In genomic region chr1:91346892-91347291, GRCm38 (mm10) we compare ENCODE assay signal across 8 mouse cellular contexts. TPM values are rescaled to one million over a fixed set of nuclear protein-coding genes. Genes with fewer than 3 reads are reported as not detected.
DNase-seq lines count a peak whose midpoint lies in the region; ATAC-seq lines count a peak whose summit lies in the region.

No protein-coding gene starts in this region.

- peaks cover 6% of the 10 kb centered on the region for H3K4me1 ChIP-seq in midbrain, embryonic 14.5 days (ENCODE audit: control insufficient read depth, insufficient read depth, low read length)

- no peaks in the 10 kb centered on the region for H3K36me3 ChIP-seq in midbrain, embryonic 14.5 days (ENCODE audit: control insufficient read depth, insufficient read depth, low read length)

- intact Hi-C loops in left cerebral cortex, postnatal 4 days (cut with DNase I): no loop called here

- H3K27me3 ChIP-seq in midbrain, embryonic 14.5 days (ENCODE audit: control insufficient read depth, insufficient read depth, low read length): peaks cover 38% of the 10 kb centered on the region

- 34% methylated on average over 3 of the region's 3 CpGs for WGBS in midbrain, embryonic 14.5 days

- H3K4me3 ChIP-seq in midbrain, embryonic 14.5 days (replicated peaks; ENCODE audit: low read depth, low read length): no peak overlapping the region

- peak; percentile 43; the same call in 1 of the 2 replicates for ATAC-seq in midbrain, embryonic 14.5 days (ENCODE audit: low FRiP score, low TSS enrichment)

- DNase-seq in urinary bladder, postnatal 25 days (ENCODE audit: low spot score): peak; percentile 57
- no peak for DNase-seq in urinary bladder, postnatal 4 days (ENCODE audit: low spot score in 2 of 2)
- DNase-seq in cerebellum, postnatal 10 days: peak; percentile 80 to 87
- peak; percentile 77 for DNase-seq in gastrocnemius, adult 18-20 months (ENCODE audit: low spot score)
- DNase-seq in induced T-regulatory cell, adult 2 months (ENCODE audit: low read depth): peak; percentile 74
- peak; percentile 65 for DNase-seq in left cerebral cortex, postnatal 4 days
- DNase-seq in midbrain, embryonic 14.5 days: peak; percentile 83
- peak; percentile 42 to 54 for DNase-seq in spleen, postnatal 36 days (ENCODE audit: low spot score in 2 of 2)

- H3K9ac ChIP-seq in midbrain, embryonic 14.5 days (replicated peaks; ENCODE audit: low read length): no peak overlapping the region

- no peaks in the 10 kb centered on the region for H3K9me3 ChIP-seq in midbrain, embryonic 14.5 days (ENCODE audit: control insufficient read depth, low read length)

- no peak overlapping the region for H3K4me2 ChIP-seq in midbrain, embryonic 14.5 days (ENCODE audit: low read length)

- H3K27ac ChIP-seq in midbrain, embryonic 14.5 days (replicated peaks; ENCODE audit: low read depth, low read length): no peak overlapping the region

RNA-seq across cellular contexts. Expression of gene Klhl30, which starts 3.9 kb away (rescaled TPM):
- total RNA-seq in gastrocnemius, adult 18-20 months (2021): 10 to 100 TPM; 72.6 to 80.4 TPM
- not detected for total RNA-seq in left cerebral cortex, postnatal 4 days (2021)
- not detected in 2 replicates for polyA plus RNA-seq in midbrain, embryonic 14.5 days (2014; fragmentation: Nextera tagmentation; extraction: Ambion mirVana)

RNA-seq across cellular contexts. Expression of gene Erfe, which starts 19.3 kb away (rescaled TPM):
- 1 to 10 TPM; 1.2 to 1.6 TPM for total RNA-seq in gastrocnemius, adult 18-20 months (2021)
- total RNA-seq in left cerebral cortex, postnatal 4 days (2021): under 1 TPM; 0.22 to 0.32 TPM
- 0.17 and 0.42 TPM in 2 replicates for polyA plus RNA-seq in midbrain, embryonic 14.5 days (2014; fragmentation: Nextera tagmentation; extraction: Ambion mirVana)

RNA-seq across cellular contexts. Expression of gene Espnl, which starts 25.0 kb away (rescaled TPM):
- under 1 TPM in 1 of 2 experiments, not detected in 1; 0.12 TPM for total RNA-seq in gastrocnemius, adult 18-20 months (2021)
- under 1 TPM in 1 of 2 experiments, not detected in 1; 0.14 TPM for total RNA-seq in left cerebral cortex, postnatal 4 days (2021)
- polyA plus RNA-seq in midbrain, embryonic 14.5 days (2014; fragmentation: Nextera tagmentation; extraction: Ambion mirVana): 0.11 and 0.22 TPM in 2 replicates

RNA-seq across cellular contexts. Expression of gene Scly, which starts 48.8 kb away (rescaled TPM):
- 1 to 10 TPM; 8.1 TPM for total RNA-seq in gastrocnemius, adult 18-20 months (2021)
- 10 to 100 TPM in 1 of 2 experiments, 1 to 10 TPM in 1; 9.2 to 11.3 TPM for total RNA-seq in left cerebral cortex, postnatal 4 days (2021)
- polyA plus RNA-seq in midbrain, embryonic 14.5 days (2014; fragmentation: Nextera tagmentation; extraction: Ambion mirVana): 8.5 and 9.0 TPM in 2 replicates

RNA-seq across cellular contexts. Expression of gene Ilkap, which starts 51.7 kb away (rescaled TPM):
- 10 to 100 TPM; 35.4 to 40.1 TPM for total RNA-seq in gastrocnemius, adult 18-20 months (2021)
- 10 to 100 TPM; 84.7 to 89.3 TPM for total RNA-seq in left cerebral cortex, postnatal 4 days (2021)
- 132 and 141 TPM in 2 replicates for polyA plus RNA-seq in midbrain, embryonic 14.5 days (2014; fragmentation: Nextera tagmentation; extraction: Ambion mirVana)

Comparison
In these comparisons a context has a peak if more than half of its experiments do, and no peak if none do; other contexts are left out.
1. DNase-seq: peak in urinary bladder, postnatal 25 days (single experiment), cerebellum, postnatal 10 days (2 of 2), gastrocnemius, adult 18-20 months (single experiment), induced T-regulatory cell, adult 2 months (single experiment), left cerebral cortex, postnatal 4 days (single experiment), midbrain, embryonic 14.5 days (single experiment) and spleen, postnatal 36 days (2 of 2); none in urinary bladder, postnatal 4 days (0 of 2).
2. RNA of gene Klhl30, which starts 3.9 kb away (total RNA-seq): 72.6 to 80.4 TPM in gastrocnemius, adult 18-20 months; not detected in left cerebral cortex, postnatal 4 days; every median in the first group is over 10 times any median in the second.